Mouse (Mus musculus) cerebellum, postnatal 14 days (tissue): ENCODE measurements at regions not wholly inside any gene's neighbourhood (a gene's known extent, or its start where the extent isn't known, plus 50 kb on each side); places are given as distances from the start of the nearest gene placed in this dataset.

Experiments
- DNase-seq, 2 experiments: peaks; one replicate each; pipeline ENCODE4 v3.0.0; 2021; ENCODE audit warnings: mixed read lengths in 2 of 2

- DNase-seq: no peak
These were observed 759.0 kb upstream of the Ptprd start for GRCm38 (mm10) chr4:78970751-78971150.

GRCm38 (mm10) chr4:78943561-78943960, 731.8 kb upstream of the Ptprd start:
- peak; percentile 7 to 9 for DNase-seq

- DNase-seq: no peak
These were observed 715.4 kb upstream of the Ptprd start for GRCm38 (mm10) chr4:78927144-78927543.

GRCm38 (mm10) chr4:78924086-78924485, 712.3 kb upstream of the Ptprd start:
- no peak for DNase-seq
